Mouse (Mus musculus) intestine, embryonic 15.5 days (tissue): ENCODE results near the gene Btd. TPM values are rescaled to one million over a fixed set of nuclear protein-coding genes. Genes with fewer than 3 reads are reported as not detected.

Experiments
- ATAC-seq: fragments of 200-750 bp; cut with Nextera tagmentation; 2 replicates; pipeline ENCODE4 v1.8.0; 2017; ENCODE audit warnings: moderate TSS enrichment, moderate library complexity
- H3K27ac ChIP-seq: fragments of 300-500 bp; sonication (generic); 2 replicates; pipeline ENCODE4 v1.5.1; 2015; ENCODE audit warnings: mild to moderate bottlenecking, inconsistent platforms
- H3K27me3 ChIP-seq: fragments of 300-500 bp; sonication (generic); replicated peaks from 2 replicates; pipeline ENCODE4 v1.6.1; 2015; ENCODE audit warnings: inconsistent platforms
- H3K36me3 ChIP-seq: fragments of 300-500 bp; sonication (generic); 2 replicates; pipeline ENCODE4 v1.6.1; 2015; ENCODE audit warnings: inconsistent platforms
- H3K4me1 ChIP-seq: fragments of 300-500 bp; sonication (generic); replicated peaks from 2 replicates; pipeline ENCODE4 v1.6.1; 2015; ENCODE audit warnings: inconsistent platforms
- H3K4me2 ChIP-seq: fragments of 300-500 bp; sonication (generic); replicated peaks from 2 replicates; pipeline ENCODE4 v1.6.1; 2015; ENCODE audit warnings: mild to moderate bottlenecking, inconsistent platforms
- H3K4me3 ChIP-seq: fragments of 300-500 bp; sonication (generic); replicated peaks from 2 replicates; pipeline ENCODE4 v1.5.1; 2015; ENCODE audit warnings: inconsistent platforms
- H3K9ac ChIP-seq: fragments of 300-500 bp; sonication (generic); 2 replicates; pipeline ENCODE4 v1.6.1; 2015; ENCODE audit warnings: inconsistent platforms
- H3K9me3 ChIP-seq: fragments of 300-500 bp; sonication (generic); 2 replicates; pipeline ENCODE4 v1.6.1; 2016; ENCODE audit warnings: inconsistent platforms
- WGBS: fragments of 180-500 bp; shearing (Covaris S2); methylation state at CpG from one replicate; pipeline ENCODE4 v1.1.7; 2015; 5-methylcytosine and 5-hydroxymethylcytosine counted together
- polyA plus RNA-seq: library from polyadenylated mRNA; unstranded; fragments of >200 nt; fragmentation: Nextera tagmentation; extraction: Ambion mirVana; gene quantifications from 2 replicates; pipeline ENCODE4 v1.2.1, GENCODE M21; 2015

The Btd gene
- polyA plus RNA-seq, 1 experiment from 2014 or later: 27.6 TPM

- H3K27me3 ChIP-seq: no peaks in the 10 kb centered on the region
- no peaks in the 10 kb centered on the region for H3K9me3 ChIP-seq
- no peak for ATAC-seq
- H3K9ac ChIP-seq: no peak overlapping the region
- no peak overlapping the region for H3K27ac ChIP-seq
- no peaks in the 10 kb centered on the region for H3K36me3 ChIP-seq
- H3K4me1 ChIP-seq: no peaks in the 10 kb centered on the region
- H3K4me3 ChIP-seq: no peak overlapping the region
- H3K4me2 ChIP-seq: no peak overlapping the region
- 68% methylated on average over 3 of the region's 3 CpGs for WGBS
Measured at GRCm38 (mm10) chr14:31617997-31618396, 22.8 kb upstream of the Btd start.

GRCm38 (mm10) chr14:31620591-31621223, 20.1 kb upstream of the Btd start:
- H3K36me3 ChIP-seq: no peaks in the 10 kb centered on the region
- H3K27me3 ChIP-seq: no peaks in the 10 kb centered on the region
- no peak overlapping the region for H3K27ac ChIP-seq
- no peaks in the 10 kb centered on the region for H3K9me3 ChIP-seq
- WGBS: 77% methylated on average over 9 of the region's 9 CpGs
- H3K9ac ChIP-seq: no peak overlapping the region
- H3K4me2 ChIP-seq: no peak overlapping the region
- no peak for ATAC-seq
- no peak overlapping the region for H3K4me3 ChIP-seq
- H3K4me1 ChIP-seq: no peaks in the 10 kb centered on the region

GRCm38 (mm10) chr14:31622748-31623147, 18.1 kb upstream of the Btd start:
- Histone ChIP-seq H3K9me3 (no peaks in the 10 kb centered on the region), H3K9ac (no peak overlapping the region), H3K4me1 (no peaks in the 10 kb centered on the region), H3K4me2 (no peak overlapping the region), H3K27me3 (no peaks in the 10 kb centered on the region), H3K36me3 (no peaks in the 10 kb centered on the region), H3K4me3 (no peak overlapping the region), H3K27ac (no peak overlapping the region)
- no peak for ATAC-seq
- 87% methylated on average over 12 of the region's 12 CpGs for WGBS

GRCm38 (mm10) chr14:31630677-31631076, 10.2 kb upstream of the Btd start:
- Histone ChIP-seq H3K9me3 (no peaks in the 10 kb centered on the region), H3K4me3 (no peak overlapping the region), H3K36me3 (no peaks in the 10 kb centered on the region), H3K4me2 (no peak overlapping the region), H3K27me3 (no peaks in the 10 kb centered on the region), H3K4me1 (no peaks in the 10 kb centered on the region), H3K27ac (no peak overlapping the region), H3K9ac (no peak overlapping the region)
- no peak for ATAC-seq
- WGBS: 80% methylated on average over 7 of the region's 7 CpGs

- H3K27ac ChIP-seq: peak within 1 kb of the TSS; percentile 85
- H3K36me3 ChIP-seq: no peaks in the 10 kb centered on the region
- H3K4me3 ChIP-seq: peak within 1 kb of the TSS; percentile 63
- WGBS: 3% methylated on average over 26 of the region's 26 CpGs
- no peaks in the 10 kb centered on the region for H3K9me3 ChIP-seq
- peak within 1 kb of the TSS; percentile 90 for H3K4me2 ChIP-seq
- peak; percentile 30 for ATAC-seq
- H3K9ac ChIP-seq: peak within 1 kb of the TSS; percentile 69
- peaks cover 7% of the 10 kb centered on the region for H3K4me1 ChIP-seq
- H3K27me3 ChIP-seq: no peaks in the 10 kb centered on the region
Measured at GRCm38 (mm10) chr14:31640346-31640889, 410 bp upstream of the Btd start, which contains the start of gene Gm49387. Gm49387 (minus strand) TSS chr14:31640878.

- 62% methylated on average over 9 of the region's 9 CpGs for WGBS
- peak overlapping the region; percentile 63 for H3K4me3 ChIP-seq
- peak overlapping the region; percentile 69 for H3K9ac ChIP-seq
- peaks cover 7% of the 10 kb centered on the region for H3K4me1 ChIP-seq
- no peak for ATAC-seq
- no peaks in the 10 kb centered on the region for H3K9me3 ChIP-seq
- H3K27ac ChIP-seq: 0 out of 2 replicates have a peak overlapping the region, but pooled peaks have one; percentile 85
- no peaks in the 10 kb centered on the region for H3K36me3 ChIP-seq
- H3K27me3 ChIP-seq: no peaks in the 10 kb centered on the region
- H3K4me2 ChIP-seq: peak overlapping the region; percentile 90
Measured at GRCm38 (mm10) chr14:31641506-31642155, 803 bp downstream of the Btd start.

- H3K36me3 ChIP-seq: no peaks in the 10 kb centered on the region
- no peaks in the 10 kb centered on the region for H3K27me3 ChIP-seq
- no peaks in the 10 kb centered on the region for H3K9me3 ChIP-seq
- no peak for ATAC-seq
- no peak overlapping the region for H3K9ac ChIP-seq
- H3K4me1 ChIP-seq: peaks cover 7% of the 10 kb centered on the region
- H3K4me3 ChIP-seq: no peak overlapping the region
- 82% methylated on average over 5 of the region's 5 CpGs for WGBS
- no peak overlapping the region for H3K4me2 ChIP-seq
- H3K27ac ChIP-seq: peak overlapping the region; percentile 29; the same call in 1 of the 2 replicates
Measured at GRCm38 (mm10) chr14:31644183-31644830, 3.5 kb downstream of the Btd start.

- H3K36me3 ChIP-seq: no peaks in the 10 kb centered on the region
- H3K4me3 ChIP-seq: no peak overlapping the region
- 71% methylated on average over 3 of the region's 3 CpGs for WGBS
- H3K27ac ChIP-seq: no peak overlapping the region
- ATAC-seq: peak; percentile 46
- no peaks in the 10 kb centered on the region for H3K27me3 ChIP-seq
- no peak overlapping the region for H3K9ac ChIP-seq
- H3K4me2 ChIP-seq: no peak overlapping the region
- no peaks in the 10 kb centered on the region for H3K9me3 ChIP-seq
- peaks cover 7% of the 10 kb centered on the region for H3K4me1 ChIP-seq
Measured at GRCm38 (mm10) chr14:31644931-31645547, 4.2 kb downstream of the Btd start.

- H3K9ac ChIP-seq: no peak overlapping the region
- no peak overlapping the region for H3K4me2 ChIP-seq
- WGBS: 86% methylated on average over 7 of the region's 7 CpGs
- H3K9me3 ChIP-seq: no peaks in the 10 kb centered on the region
- no peak overlapping the region for H3K27ac ChIP-seq
- H3K27me3 ChIP-seq: no peaks in the 10 kb centered on the region
- ATAC-seq: no peak
- no peaks in the 10 kb centered on the region for H3K36me3 ChIP-seq
- no peak overlapping the region for H3K4me3 ChIP-seq
- peaks cover 4% of the 10 kb centered on the region; the same call in 1 of the 2 replicates for H3K4me1 ChIP-seq
Measured at GRCm38 (mm10) chr14:31645920-31646319, 5.1 kb downstream of the Btd start.

GRCm38 (mm10) chr14:31647991-31648390, 7.2 kb downstream of the Btd start:
- Histone ChIP-seq H3K27ac (no peak overlapping the region), H3K9me3 (no peaks in the 10 kb centered on the region), H3K4me2 (no peak overlapping the region), H3K9ac (no peak overlapping the region), H3K4me3 (no peak overlapping the region), H3K36me3 (no peaks in the 10 kb centered on the region), H3K27me3 (no peaks in the 10 kb centered on the region), H3K4me1 (0 out of 2 replicates have a peak, but pooled peaks cover 6% of the 10 kb centered on the region)
- WGBS: 88% methylated on average over 10 of the region's 10 CpGs
- no peak for ATAC-seq

GRCm38 (mm10) chr14:31650347-31650746, 9.5 kb downstream of the Btd start:
- Histone ChIP-seq H3K36me3 (no peaks in the 10 kb centered on the region), H3K4me2 (no peak overlapping the region), H3K27me3 (no peaks in the 10 kb centered on the region), H3K9me3 (no peaks in the 10 kb centered on the region), H3K9ac (no peak overlapping the region), H3K4me3 (no peak overlapping the region), H3K27ac (no peak overlapping the region), H3K4me1 (0 out of 2 replicates have a peak, but pooled peaks cover 6% of the 10 kb centered on the region)
- ATAC-seq: no peak
- 92% methylated on average over 3 of the region's 3 CpGs for WGBS

- Histone ChIP-seq H3K27ac (no peak overlapping the region), H3K4me1 (0 out of 2 replicates have a peak, but pooled peaks cover 6% of the 10 kb centered on the region), H3K4me3 (no peak overlapping the region), H3K9ac (no peak overlapping the region), H3K9me3 (no peaks in the 10 kb centered on the region), H3K36me3 (no peaks in the 10 kb centered on the region), H3K27me3 (no peaks in the 10 kb centered on the region), H3K4me2 (no peak overlapping the region)
- 73% methylated on average over 7 of the region's 7 CpGs for WGBS
- ATAC-seq: no peak
Measured at GRCm38 (mm10) chr14:31651206-31651605, 10.4 kb downstream of the Btd start.
